Mouse (Mus musculus) layer of hippocampus, adult 6 months (tissue): ENCODE data around the gene Gm29049. TPM values are rescaled to one million over a fixed set of nuclear protein-coding genes. Genes with fewer than 3 reads are reported as not detected.

ENCODE experiments used
- long read RNA-seq, 2 experiments: library from polyadenylated mRNA; unstranded; transcript quantifications; one replicate each; pipeline ENCODE4 v2.0.0; 2019 to 2020
- polyA plus RNA-seq: library from polyadenylated mRNA; unstranded; fragments of <200 nt; fragmentation: Nextera tagmentation; gene quantifications from 2 replicates; pipeline ENCODE4 v1.2.3, GENCODE M21; 2021

Gm29049 gene
- not detected in 2 replicates for polyA plus RNA-seq
- long read RNA-seq, experiment 1 = 0 reads
- long read RNA-seq, experiment 2 = 0 reads

DNA sequence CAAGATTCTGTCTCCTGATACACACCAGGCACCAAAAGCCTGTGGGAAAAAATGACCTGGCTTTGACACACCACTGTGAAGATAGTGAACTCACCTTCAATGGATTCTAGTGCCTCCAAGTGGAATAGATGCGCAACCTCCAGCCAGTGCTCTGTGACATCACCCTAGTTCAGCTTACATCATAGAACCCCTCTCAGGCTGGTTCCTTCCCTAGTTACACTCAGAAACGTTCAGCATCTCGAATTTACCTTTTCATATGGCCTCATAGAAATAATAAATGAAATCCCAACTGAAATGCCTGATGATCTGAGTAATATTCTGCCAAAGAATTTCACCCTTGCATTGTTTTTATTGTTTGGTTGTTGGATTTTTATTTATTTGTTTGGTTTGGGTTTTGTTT is at the start of gene Gm29049:
TSS of gene Gm29049 (minus strand) at position 101 of the 400 bp plus-strand sequence.

Other genes starting within 250 kb of the Gm29049 start
- not detected in 2 replicates for gene Gm20825, start 74.3 kb upstream of the Gm29049 start, polyA plus RNA-seq